Mouse (Mus musculus) heart, postnatal 36 days (tissue): ENCODE measurements around the gene Mrpl46. TPM values are rescaled to one million over a fixed set of nuclear protein-coding genes. Genes with fewer than 3 reads are reported as not detected.

Experiments
- DNase-seq, 2 experiments: peaks; one replicate each; pipeline ENCODE4 v3.0.0; 2021 to 2022
- intact Hi-C: fragments of 180-260 bp; cut with DNase I; formaldehyde crosslinking; loops from one replicate; pipeline ENCODE4 v1.15.1; 2025
- total RNA-seq, 2 experiments: library from RNA; stranded (reverse); gene quantifications; 2 replicates each; pipeline ENCODE4 v1.2.3; 2021

Gene Mrpl46
- total RNA-seq, 2 experiments from 2014 or later, result 50.3 to 57.4 TPM

DNA sequence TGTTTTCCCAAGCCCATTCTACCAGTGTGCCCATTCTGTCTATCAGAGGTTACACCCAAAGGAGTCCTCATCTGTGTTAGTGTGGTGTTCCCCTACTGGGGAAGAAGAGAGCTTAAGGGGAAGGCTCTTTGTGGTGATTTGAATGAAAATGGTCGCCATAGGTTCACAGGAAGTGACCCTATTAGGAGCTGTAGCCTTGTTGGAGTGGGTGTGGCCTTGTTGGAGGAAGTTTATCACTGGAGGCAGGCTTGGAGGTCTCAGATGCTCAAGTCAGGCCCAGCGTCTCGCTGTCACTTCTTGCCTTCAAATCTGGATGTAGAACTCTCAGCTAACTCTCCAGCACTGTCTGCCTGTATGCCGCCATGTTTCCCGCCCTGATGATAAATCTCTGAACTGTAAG lies 12.4 kb downstream of the Mrpl46 start:
- intact Hi-C loops, result no loop called here
- DNase-seq, result no peak

DNA sequence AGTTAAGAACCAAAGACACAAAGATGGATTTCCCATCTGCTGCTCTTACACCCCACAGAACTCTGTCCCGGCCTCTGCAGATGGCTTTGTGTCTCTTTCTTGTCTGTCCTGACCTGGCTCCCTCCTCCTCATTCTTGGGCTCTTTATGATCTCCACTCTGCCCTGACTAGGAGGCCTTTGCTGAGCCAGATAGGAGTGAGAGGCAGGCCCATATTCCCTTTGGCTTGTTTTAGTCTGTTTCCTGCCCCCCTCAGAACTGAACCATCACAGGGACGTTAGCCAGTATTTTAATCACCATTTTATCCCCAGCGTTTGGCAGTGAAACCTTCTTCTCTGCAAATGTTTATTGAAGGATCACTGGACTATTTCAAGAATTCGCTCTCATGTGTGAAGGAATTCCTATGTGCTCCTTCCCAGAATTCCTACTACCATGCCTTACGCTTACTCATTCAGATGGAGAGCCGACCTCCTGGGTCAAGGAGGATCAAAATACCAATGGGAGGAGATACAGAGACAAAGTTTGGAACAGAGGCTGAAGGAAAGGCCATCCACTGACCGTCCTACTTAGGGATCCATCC lies 14.2 kb downstream of the Mrpl46 start:
- no peak for DNase-seq
- intact Hi-C loops, result no loop called here

DNA sequence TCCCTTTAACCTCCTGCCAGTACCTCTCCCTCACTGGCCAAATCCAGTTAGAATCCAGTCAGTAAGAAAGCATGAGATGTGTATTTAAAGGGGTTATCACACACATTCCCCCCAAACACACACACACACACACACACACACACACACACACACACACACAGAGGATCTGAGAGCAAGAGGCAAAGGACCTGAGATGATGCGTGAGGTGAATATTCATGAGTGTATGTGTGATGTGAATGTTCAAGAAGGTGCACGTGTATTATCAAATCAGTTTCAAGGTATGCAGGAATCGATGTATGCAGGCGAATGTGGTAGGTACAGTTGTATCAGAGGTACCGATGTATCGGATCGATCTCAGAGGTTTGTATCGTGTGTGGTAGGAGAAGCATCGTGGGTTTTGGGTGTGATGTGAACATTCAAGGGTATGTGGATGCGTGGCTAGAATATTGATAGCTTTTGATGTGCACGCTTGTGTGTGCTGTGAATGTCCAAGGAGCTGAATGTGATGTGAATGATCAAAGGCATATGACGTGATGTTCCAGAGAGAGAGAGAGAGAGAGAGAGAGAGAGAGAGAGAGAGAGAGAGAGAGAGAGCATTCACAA lies 15.3 kb downstream of the Mrpl46 start:
- intact Hi-C loops, result no loop called here
- no peak for DNase-seq

DNA sequence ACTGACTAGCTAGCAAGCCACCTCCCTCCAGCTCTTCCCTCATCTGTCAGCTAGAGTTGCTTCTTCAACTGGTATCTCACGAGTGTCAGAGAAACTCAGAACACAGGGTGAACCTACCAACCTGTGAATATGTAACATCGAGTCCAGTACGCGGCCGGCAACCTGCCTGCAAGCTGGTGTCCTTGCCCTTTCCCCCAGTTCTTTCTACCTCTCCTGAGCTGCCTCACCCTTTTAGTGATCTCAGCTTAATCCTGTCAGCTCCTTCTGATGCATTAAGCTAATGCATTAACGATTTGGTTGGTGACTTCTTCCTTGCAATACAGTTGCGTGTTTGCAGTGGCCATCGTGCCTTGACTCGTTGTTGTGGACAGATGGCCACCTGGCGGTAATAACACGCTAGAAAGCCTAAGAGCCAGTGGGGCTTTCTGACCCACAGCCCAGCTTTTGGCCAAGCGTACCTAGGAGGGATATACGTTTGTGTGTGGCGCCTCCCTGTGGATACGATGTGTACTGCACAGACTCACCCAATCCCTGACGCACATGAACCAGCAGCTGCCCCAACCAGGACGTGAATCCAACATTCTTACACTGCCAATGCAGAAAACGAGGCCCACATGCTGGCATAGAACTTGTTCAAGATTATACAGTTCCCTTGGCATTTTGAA lies 17.2 kb downstream of the Mrpl46 start:
- DNase-seq, result peak; percentile 27 to 56

DNA sequence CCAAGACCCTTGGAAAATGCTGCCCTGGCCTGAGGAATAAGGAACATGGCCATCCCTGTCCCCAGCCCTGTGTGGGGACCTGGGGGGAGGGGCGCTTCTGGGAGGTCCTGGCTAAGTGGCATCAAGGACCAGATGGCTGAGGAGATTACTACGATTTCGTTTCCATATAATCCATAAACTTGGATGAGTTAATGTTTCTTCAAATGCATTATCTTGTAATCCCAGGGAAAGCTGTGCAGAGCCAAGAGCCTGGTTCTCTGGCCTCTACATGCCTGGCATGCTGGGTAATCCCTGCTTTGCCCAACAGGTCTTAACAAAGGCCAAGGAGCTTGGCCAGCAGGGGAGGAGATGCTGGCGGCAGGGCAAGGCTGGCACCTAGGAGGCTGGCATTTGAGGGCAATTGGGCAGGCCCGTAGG lies 18.1 kb downstream of the Mrpl46 start:
- intact Hi-C loops, result no loop called here
- no peak for DNase-seq

More for the DNA sequence above, 17.2 kb downstream of the Mrpl46 start:
- intact Hi-C loops, result no loop called here

DNA sequence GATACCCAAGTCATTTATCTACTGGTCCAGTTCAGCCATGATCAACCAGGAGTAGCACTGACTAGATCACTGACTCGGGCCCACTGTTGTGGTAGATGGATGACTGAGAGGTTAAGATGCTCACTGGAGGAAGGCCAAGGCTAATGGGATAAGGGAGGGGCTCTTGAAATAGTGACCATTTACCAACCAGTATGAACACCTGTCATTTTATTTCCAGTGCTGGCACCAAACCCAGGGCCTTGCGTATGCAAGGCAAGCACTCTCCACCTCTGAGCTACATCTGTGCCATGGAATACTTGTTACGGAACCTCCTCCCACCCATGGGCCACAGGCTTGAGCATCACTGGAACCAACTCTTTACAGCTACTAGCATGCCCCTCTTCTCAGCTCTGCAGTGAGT lies 19.5 kb downstream of the Mrpl46 start:
- DNase-seq, result no peak
- intact Hi-C loops, result no loop called here

DNA sequence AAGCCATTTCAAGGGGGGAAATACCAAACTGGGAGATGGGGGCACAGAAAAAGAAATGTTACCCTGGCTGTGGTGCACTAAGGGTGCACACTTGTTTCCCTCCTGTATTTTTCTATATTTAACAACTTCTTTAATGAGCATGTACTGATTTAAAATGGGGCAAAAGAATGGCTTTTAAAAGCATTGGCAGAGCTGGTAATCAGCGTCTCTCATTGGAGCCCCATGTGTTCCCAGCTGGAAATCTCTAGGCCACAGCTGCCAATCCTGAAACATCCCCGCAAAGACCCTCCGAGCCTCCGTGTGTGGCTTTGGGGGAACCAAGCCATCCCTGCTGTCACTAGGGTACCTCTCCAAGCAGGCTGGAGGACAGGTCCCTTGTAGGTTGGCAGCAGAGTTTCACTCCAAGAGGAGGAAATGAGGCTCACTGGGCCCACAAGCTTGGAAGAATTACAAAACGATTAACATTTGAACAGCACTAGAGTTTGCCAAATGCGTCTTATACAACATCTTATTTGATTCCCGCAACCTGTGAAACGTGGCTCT lies 28.8 kb downstream of the Mrpl46 start:
- no peak for DNase-seq
- intact Hi-C loops, result no loop called here

DNA sequence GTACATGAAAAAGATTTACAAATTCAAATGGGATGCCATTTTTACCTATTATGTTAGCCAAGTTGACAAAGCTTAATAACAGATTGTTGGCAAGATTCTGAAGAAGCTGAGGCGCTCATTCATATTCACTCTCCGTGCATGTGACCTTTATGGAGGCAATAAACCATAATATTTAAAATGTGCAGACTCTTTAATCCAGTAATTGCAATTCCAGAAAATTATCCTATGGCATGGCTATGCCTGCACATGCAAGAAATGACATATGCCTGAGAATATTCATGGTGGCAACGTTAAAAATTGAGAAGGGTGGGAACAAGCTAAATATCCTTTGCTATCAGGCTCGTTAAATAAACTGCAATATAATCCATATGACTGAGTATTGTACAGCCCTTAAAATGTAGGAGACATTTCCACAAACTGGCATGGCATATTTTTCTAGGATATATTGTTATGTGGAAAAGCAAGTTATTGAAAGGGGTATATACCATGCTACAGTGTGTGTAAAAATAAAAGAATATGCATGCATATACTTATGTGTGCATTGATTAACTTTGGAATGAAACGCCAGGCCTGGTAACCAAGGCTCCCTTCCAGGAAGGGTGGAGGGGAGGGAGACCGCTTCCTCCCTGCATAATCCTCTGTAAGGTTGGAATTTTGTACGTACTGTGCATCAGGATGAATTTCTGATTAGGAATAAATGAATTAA lies 29.4 kb downstream of the Mrpl46 start:
- intact Hi-C loops, result no loop called here
- DNase-seq, result no peak

DNA sequence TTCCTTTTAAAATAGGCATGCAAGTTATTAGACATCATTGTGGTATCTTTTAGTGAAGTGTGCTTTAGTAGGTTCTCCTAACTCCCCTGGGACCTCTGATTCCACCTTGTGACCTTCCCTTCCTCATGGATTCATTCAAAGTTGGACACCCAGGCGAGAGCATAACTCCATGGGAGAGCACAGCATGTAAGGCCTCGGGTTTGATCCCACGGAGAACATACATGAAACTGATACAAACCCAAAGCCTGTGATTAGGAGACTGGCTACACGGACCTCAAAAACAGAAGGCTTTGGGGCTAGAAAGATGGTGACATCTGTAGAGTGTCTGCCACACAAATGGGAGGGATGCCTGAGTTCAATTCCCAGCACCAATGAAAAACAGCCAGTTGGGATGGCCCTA lies 30.4 kb downstream of the Mrpl46 start:
- intact Hi-C loops, result no loop called here
- DNase-seq, result no peak

DNA sequence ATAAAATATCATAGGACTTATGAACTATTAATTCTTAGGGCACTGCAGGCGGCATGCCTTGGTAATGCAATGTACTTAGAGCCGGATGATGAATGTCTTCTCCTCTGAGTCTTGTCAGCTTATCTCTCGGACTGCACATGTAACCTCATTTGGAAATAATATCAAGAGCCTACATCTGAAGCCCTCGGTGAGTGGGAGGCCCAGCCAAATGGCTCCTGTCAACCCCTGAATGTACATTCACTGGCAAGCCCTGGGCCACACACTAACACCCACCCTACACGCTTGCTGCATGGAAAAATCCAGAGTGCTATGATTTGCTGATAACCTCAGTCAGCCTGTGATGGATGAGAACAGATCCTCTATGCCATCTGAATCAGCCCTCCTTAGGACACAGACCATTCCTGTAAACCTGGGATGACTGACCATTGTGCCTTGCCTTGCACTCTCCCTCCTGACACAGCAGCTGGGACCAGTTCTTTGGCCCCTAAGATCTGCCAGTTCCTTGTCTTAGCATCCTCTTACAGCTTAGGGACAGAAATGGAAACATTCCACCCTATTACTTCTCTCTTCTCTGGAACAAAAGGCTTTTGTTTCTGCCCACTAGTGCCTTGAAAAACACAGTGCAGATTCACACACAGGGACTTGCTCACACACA lies 39.5 kb downstream of the Mrpl46 start:
- DNase-seq, result no peak
- intact Hi-C loops, result no loop called here

DNA sequence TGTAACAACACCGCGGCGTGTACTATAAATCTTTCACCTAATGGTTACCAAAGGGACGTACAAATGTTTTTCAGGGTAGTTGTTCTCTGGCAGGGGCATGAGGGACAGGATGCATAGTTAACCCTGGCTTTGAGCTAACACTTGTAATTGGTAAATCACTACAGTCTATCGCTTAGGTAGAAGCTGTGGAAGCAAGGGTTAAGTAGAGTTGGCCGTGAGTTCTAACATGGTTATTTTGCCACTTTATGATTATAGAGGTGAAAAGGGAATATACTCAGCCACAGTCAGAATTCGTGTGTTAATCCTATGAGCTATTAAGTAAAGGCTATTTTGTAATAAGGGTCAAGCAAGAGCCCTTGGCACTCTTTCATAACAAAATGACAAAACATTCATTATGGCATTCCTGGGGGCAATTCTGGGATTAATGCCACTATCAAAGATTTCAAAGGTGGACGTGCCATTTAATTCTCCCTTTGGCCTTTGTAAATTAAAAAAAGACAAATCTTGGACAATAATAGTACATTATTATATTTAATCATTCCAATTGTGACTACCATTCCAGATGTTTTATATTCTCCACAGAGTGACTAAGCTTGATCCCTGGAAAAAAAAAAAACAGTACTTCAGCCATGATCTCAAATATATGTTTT lies 43.9 kb downstream of the Mrpl46 start:
- DNase-seq, result no peak

DNA sequence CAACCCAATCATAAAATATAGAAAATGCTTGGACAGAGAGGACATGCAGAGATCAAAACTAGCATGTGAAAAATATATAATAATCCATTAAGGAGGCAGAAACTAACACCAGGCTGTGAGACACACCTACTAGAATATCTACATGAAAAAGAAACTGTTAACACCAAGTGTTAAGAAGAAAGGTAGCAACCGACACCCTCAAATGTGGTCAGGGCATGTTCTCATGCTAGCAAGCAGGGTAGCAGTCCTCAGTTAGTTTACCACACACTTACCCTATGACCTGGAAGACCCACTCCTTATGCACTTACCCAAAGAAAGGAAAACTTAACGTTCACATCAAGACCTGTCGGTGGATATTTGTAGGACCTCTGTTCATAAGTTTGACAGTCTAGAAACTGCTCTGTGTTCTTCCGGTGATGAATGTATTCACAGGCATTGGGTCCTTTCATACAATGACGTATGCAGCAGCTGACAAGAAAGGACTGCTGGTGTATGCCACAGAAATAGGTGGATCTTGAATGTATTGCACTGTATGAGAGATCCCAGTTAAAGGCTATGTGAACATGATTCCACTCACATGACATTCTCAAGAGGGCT lies 45.6 kb downstream of the Mrpl46 start, which contains the start of gene Ntrk3:
Gene Ntrk3, minus strand, starts transcription at position 399 of the 597 bp plus-strand sequence.
- intact Hi-C loops, result no loop called here
- DNase-seq, result no peak

More for the DNA sequence above, 43.9 kb downstream of the Mrpl46 start:
- intact Hi-C loops, result no loop called here

DNA sequence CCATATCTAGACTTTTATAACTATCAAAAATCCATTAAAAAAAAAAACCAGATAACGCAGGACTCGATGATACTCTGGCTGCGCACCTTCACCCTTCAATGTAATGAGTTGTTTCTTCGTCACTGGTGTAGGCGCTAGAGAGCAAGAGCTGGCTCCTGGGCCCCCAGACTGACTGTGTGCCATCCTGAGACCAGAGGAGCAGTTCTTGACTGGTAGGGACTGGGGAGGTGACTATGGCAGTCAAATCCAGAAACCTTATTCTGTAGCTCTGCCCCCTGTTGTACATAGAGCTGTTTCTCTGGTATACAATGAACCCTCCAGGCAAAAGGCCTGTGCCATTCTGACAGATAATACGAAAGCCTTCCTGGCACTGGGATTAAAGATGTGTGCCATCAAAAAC lies 46.1 kb downstream of the Mrpl46 start:
- intact Hi-C loops, result no loop called here
- DNase-seq, result no peak

DNA sequence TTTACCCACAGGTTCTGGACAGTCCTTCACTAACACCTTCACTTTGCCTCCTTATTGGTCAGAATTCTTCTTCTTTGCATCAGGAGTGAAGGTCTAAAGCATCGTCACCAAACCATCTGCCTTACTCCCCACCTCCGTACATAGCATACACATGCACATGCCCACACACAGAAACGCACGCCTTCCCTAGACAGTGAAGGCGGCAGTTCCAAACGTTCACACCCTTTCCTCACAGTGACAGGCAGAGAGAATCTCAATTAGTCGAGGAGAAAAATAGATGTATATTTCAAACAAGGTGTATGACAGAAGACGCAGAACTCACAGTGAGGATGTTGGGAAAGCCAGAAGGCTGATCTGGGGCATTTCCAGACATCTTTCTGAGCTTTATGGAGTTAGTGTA lies 51.9 kb downstream of the Mrpl46 start:
- intact Hi-C loops, result no loop called here
- no peak for DNase-seq

Other genes starting within 250 kb of the Mrpl46 start
- gene Ntrk3, start 45.5 kb downstream of the Mrpl46 start, total RNA-seq, result 1 to 10 TPM; 1.4 to 3.3 TPM
- 10 to 100 TPM; 45.4 to 46.9 TPM for gene Mrps11, start 412 bp downstream of the Mrpl46 start, total RNA-seq
- 10 to 100 TPM; 12.1 to 14.4 TPM for gene Det1, start 63.7 kb upstream of the Mrpl46 start, total RNA-seq
- 10 to 100 TPM; 35.2 to 35.3 TPM for gene Aen, start 112.3 kb upstream of the Mrpl46 start, total RNA-seq
- gene Isg20, start 129.9 kb upstream of the Mrpl46 start, total RNA-seq, result 1 to 10 TPM; 8.6 to 9.5 TPM